Mouse (Mus musculus): ENCODE measurements around the gene Smpd3.

DNA sequence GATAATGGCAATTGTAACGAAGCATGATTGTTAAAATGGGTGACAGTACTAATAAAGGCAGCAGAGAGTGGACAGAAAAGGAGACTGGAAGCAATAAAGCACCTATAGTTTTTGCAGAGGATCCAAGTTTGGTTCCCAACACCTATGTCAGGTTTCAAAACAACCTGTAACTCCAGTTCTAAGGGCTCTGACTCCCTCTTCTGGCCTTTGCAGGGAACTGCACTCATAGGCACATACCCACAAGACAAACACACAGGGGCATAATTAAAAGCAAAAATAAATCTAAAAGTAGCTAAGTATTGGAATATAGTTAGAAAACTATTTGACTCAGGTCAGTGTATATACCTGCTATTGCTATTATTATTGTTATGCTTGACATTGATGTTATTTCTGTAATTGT lies 25.8 kb downstream of the Smpd3 start:
- peak; percentile 20; the same call in 1 of the 2 replicates for TF ChIP-seq CTCF (IDR thresholded peaks at IDR 0.05; ENCODE audit: borderline replicate concordance, extremely low read depth, insufficient read depth, insufficient read length)
- no peak for TF ChIP-seq POLR2A (IDR thresholded peaks at IDR 0.05; ENCODE audit: borderline replicate concordance, extremely low read depth, insufficient read depth, insufficient read length, poor library complexity, severe bottlenecking)

All from brain, embryonic 14.5 days (tissue).